Mouse (Mus musculus): ENCODE measurements around the gene Styxl1. TPM values are rescaled to one million over a fixed set of nuclear protein-coding genes. Genes with fewer than 3 reads are reported as not detected.

The Styxl1 gene
- polyA plus RNA-seq, 1 experiment from 2014 or later, result 0.31 TPM

DNA sequence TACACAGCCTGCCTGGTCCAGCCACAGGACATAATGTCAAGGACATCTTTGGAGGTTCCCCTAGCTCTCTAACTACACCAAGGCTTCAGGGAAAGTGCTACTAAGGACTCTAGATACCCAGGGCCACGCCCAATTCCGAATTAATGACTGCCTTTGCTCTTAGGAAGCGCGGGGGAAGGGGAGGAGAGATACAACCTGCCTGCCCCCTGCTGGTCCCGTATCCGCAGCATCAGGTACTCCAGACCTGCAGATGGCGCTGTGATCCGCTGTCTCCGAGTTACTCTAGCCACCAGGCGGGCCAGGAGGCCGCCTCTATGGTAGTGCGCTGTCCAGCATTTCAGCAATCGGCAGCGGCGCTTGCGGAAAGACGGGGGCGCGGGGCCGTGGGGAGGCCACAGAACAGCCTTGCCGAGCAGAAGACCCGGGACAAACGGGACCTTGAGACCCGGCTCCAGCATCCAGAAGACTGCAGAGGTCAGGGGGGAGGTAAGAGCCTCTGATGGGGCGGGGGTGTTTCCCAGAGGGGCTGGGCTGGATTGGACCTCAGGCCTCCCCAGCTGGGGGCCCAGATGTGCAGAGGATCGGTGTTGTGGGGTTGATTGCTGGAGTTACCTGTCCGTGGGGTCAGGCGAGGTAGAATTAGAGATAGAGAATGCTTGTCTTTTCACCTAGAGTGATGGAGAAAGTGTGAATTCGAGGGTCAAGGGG is 28.5 kb upstream of the Styxl1 start, which contains the start of gene Srrm3:
Gene Srrm3, plus strand, starts transcription at position 336 of the 708 bp plus-strand sequence.
- Histone ChIP-seq H3K4me1 (ENCODE audit: control insufficient read depth, insufficient read depth, low read length) (no peaks in the 10 kb centered on the region), H3K36me3 (replicated peaks; ENCODE audit: control insufficient read depth, insufficient read depth, low read depth, low read length) (no peaks in the 10 kb centered on the region), H3K27ac (replicated peaks; ENCODE audit: low read depth, low read length) (no peak within 1 kb of the TSS), H3K4me3 (ENCODE audit: low read depth, low read length) (peak within 1 kb of the TSS; percentile 5; the same call in 1 of the 2 replicates), H3K9ac (replicated peaks; ENCODE audit: low read length) (no peak within 1 kb of the TSS), H3K4me2 (ENCODE audit: low read depth, low read length) (no peak within 1 kb of the TSS), H3K27me3 (ENCODE audit: control insufficient read depth, insufficient read depth, low read length) (no peaks in the 10 kb centered on the region), H3K9me3 (replicated peaks; ENCODE audit: control insufficient read depth, low read length) (no peaks in the 10 kb centered on the region)
- ATAC-seq (replicated peaks; ENCODE audit: insufficient number of reproducible peaks, low FRiP score, low TSS enrichment, low read depth) (peak; percentile 26; the same call in 1 of the 2 replicates), DNase-seq (ENCODE audit: low spot score) (peak; percentile 92)
- WGBS, result 3% methylated on average over 29 of the region's 29 CpGs

DNA sequence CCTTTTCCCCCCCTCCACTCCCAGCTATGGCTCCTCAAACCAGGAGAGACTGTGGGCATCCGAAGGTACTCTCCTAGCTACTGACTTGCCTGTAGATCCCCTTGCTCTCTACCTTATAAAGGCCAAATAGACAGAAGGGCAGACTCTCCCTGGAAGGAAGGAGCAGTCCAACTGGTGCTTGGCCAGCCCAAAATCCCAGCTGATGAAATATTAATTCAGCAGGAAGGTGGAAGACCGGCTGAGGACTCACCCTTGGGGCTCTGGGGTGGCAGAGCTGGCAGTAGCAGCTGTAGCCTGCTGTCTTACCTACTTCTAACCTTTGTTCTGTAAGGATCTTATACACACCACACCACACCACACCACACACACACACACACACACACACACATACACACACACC is 26.6 kb upstream of the Styxl1 start:
- WGBS, result 50% methylated on average over 2 of the region's 2 CpGs
- no peak for ATAC-seq (replicated peaks; ENCODE audit: insufficient number of reproducible peaks, low FRiP score, low TSS enrichment, low read depth)
- H3K4me2 ChIP-seq (ENCODE audit: low read depth, low read length), result no peak overlapping the region
- no peak overlapping the region for H3K9ac ChIP-seq (replicated peaks; ENCODE audit: low read length)
- DNase-seq (ENCODE audit: low spot score), result no peak
- no peak overlapping the region for H3K27ac ChIP-seq (replicated peaks; ENCODE audit: low read depth, low read length)
- H3K27me3 ChIP-seq (ENCODE audit: control insufficient read depth, insufficient read depth, low read length), result no peaks in the 10 kb centered on the region
- no peaks in the 10 kb centered on the region for H3K36me3 ChIP-seq (replicated peaks; ENCODE audit: control insufficient read depth, insufficient read depth, low read depth, low read length)
- H3K4me1 ChIP-seq (ENCODE audit: control insufficient read depth, insufficient read depth, low read length), result 0 out of 2 replicates have a peak, but pooled peaks cover 3% of the 10 kb centered on the region
- H3K4me3 ChIP-seq (ENCODE audit: low read depth, low read length), result no peak overlapping the region
- H3K9me3 ChIP-seq (replicated peaks; ENCODE audit: control insufficient read depth, low read length), result no peaks in the 10 kb centered on the region

DNA sequence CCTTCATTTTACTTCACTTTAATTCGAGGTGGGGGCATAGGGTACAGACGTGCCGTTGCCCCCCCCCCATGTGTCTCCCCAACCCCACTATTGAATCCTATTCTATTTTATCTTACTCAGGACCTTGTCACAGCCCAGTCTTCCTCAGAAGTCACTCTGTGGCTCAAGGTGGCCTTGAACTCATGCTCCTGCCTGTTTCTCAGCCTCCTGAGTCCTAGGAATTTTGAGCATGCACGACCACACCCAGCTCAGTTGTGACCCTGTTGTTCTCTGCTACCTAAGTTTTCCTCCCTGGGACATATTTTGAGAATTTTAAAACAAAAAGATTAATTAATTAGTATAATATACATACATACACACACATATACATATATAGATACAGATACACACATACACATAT is 25.5 kb upstream of the Styxl1 start:
- Histone ChIP-seq H3K4me1 (ENCODE audit: control insufficient read depth, insufficient read depth, low read length) (0 out of 2 replicates have a peak, but pooled peaks cover 3% of the 10 kb centered on the region), H3K9me3 (replicated peaks; ENCODE audit: control insufficient read depth, low read length) (no peaks in the 10 kb centered on the region), H3K27me3 (ENCODE audit: control insufficient read depth, insufficient read depth, low read length) (no peaks in the 10 kb centered on the region), H3K36me3 (replicated peaks; ENCODE audit: control insufficient read depth, insufficient read depth, low read depth, low read length) (no peaks in the 10 kb centered on the region), H3K9ac (replicated peaks; ENCODE audit: low read length) (no peak overlapping the region), H3K4me3 (ENCODE audit: low read depth, low read length) (no peak overlapping the region), H3K27ac (replicated peaks; ENCODE audit: low read depth, low read length) (no peak overlapping the region), H3K4me2 (ENCODE audit: low read depth, low read length) (no peak overlapping the region)
- DNase-seq (ENCODE audit: low spot score) (no peak), ATAC-seq (replicated peaks; ENCODE audit: insufficient number of reproducible peaks, low FRiP score, low TSS enrichment, low read depth) (no peak)
- 84% methylated on average over 4 of the region's 4 CpGs for WGBS

GRCm38 (mm10) chr5:135803135-135803534 is 24.9 kb upstream of the Styxl1 start:
- H3K27me3 ChIP-seq (ENCODE audit: control insufficient read depth, insufficient read depth, low read length), result no peaks in the 10 kb centered on the region
- WGBS, result 66% methylated on average over 4 of the region's 4 CpGs
- DNase-seq (ENCODE audit: low spot score), result no peak

GRCm38 (mm10) chr5:135802641-135803040 is 24.5 kb upstream of the Styxl1 start:
- Histone ChIP-seq H3K27me3 (ENCODE audit: control insufficient read depth, insufficient read depth, low read length) (no peaks in the 10 kb centered on the region), H3K4me2 (ENCODE audit: low read depth, low read length) (no peak overlapping the region), H3K4me3 (ENCODE audit: low read depth, low read length) (no peak overlapping the region), H3K27ac (replicated peaks; ENCODE audit: low read depth, low read length) (no peak overlapping the region), H3K36me3 (replicated peaks; ENCODE audit: control insufficient read depth, insufficient read depth, low read depth, low read length) (no peaks in the 10 kb centered on the region), H3K9me3 (replicated peaks; ENCODE audit: control insufficient read depth, low read length) (no peaks in the 10 kb centered on the region), H3K4me1 (ENCODE audit: control insufficient read depth, insufficient read depth, low read length) (0 out of 2 replicates have a peak, but pooled peaks cover 3% of the 10 kb centered on the region), H3K9ac (replicated peaks; ENCODE audit: low read length) (no peak overlapping the region)
- no peak for DNase-seq (ENCODE audit: low spot score)
- 89% methylated on average over 8 of the region's 8 CpGs for WGBS
- ATAC-seq (replicated peaks; ENCODE audit: insufficient number of reproducible peaks, low FRiP score, low TSS enrichment, low read depth), result no peak

More at GRCm38 (mm10) chr5:135803135-135803534, 24.9 kb upstream of the Styxl1 start:
- no peak for ATAC-seq (replicated peaks; ENCODE audit: insufficient number of reproducible peaks, low FRiP score, low TSS enrichment, low read depth)
- Histone ChIP-seq H3K36me3 (replicated peaks; ENCODE audit: control insufficient read depth, insufficient read depth, low read depth, low read length) (no peaks in the 10 kb centered on the region), H3K4me1 (ENCODE audit: control insufficient read depth, insufficient read depth, low read length) (0 out of 2 replicates have a peak, but pooled peaks cover 3% of the 10 kb centered on the region), H3K9me3 (replicated peaks; ENCODE audit: control insufficient read depth, low read length) (no peaks in the 10 kb centered on the region), H3K27ac (replicated peaks; ENCODE audit: low read depth, low read length) (no peak overlapping the region), H3K9ac (replicated peaks; ENCODE audit: low read length) (no peak overlapping the region), H3K4me3 (ENCODE audit: low read depth, low read length) (no peak overlapping the region), H3K4me2 (ENCODE audit: low read depth, low read length) (no peak overlapping the region)

DNA sequence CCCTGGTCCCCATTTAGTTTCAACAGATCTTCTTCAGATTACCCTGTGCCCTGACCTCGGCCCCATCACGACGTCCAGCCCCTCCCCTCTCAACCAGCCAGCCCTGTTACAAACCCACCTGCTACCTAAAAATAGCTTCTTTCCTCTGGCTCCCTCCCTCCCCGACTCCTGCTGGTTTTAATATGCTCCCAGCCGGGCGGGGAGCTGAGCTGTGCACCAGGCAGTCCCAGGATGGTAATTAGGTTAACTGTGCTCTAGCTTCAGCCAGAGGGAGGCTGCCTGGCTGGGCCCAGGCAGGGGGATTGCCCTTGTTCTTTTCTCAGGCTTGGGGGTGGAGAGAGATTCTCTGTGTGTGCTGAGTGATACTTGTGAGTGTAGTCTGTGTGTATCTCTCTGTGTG is 22.7 kb upstream of the Styxl1 start:
- Histone ChIP-seq H3K27ac (replicated peaks; ENCODE audit: low read depth, low read length) (no peak overlapping the region), H3K4me1 (ENCODE audit: control insufficient read depth, insufficient read depth, low read length) (0 out of 2 replicates have a peak, but pooled peaks cover 3% of the 10 kb centered on the region), H3K36me3 (replicated peaks; ENCODE audit: control insufficient read depth, insufficient read depth, low read depth, low read length) (no peaks in the 10 kb centered on the region), H3K9ac (replicated peaks; ENCODE audit: low read length) (no peak overlapping the region; the same call in 1 of the 2 replicates), H3K4me2 (ENCODE audit: low read depth, low read length) (no peak overlapping the region), H3K4me3 (ENCODE audit: low read depth, low read length) (no peak overlapping the region), H3K27me3 (ENCODE audit: control insufficient read depth, insufficient read depth, low read length) (no peaks in the 10 kb centered on the region), H3K9me3 (replicated peaks; ENCODE audit: control insufficient read depth, low read length) (no peaks in the 10 kb centered on the region)
- peak; percentile 71 for ATAC-seq (replicated peaks; ENCODE audit: insufficient number of reproducible peaks, low FRiP score, low TSS enrichment, low read depth)
- under 1% methylated on average over 6 of the region's 6 CpGs for WGBS
- peak; percentile 78 for DNase-seq (ENCODE audit: low spot score)

DNA sequence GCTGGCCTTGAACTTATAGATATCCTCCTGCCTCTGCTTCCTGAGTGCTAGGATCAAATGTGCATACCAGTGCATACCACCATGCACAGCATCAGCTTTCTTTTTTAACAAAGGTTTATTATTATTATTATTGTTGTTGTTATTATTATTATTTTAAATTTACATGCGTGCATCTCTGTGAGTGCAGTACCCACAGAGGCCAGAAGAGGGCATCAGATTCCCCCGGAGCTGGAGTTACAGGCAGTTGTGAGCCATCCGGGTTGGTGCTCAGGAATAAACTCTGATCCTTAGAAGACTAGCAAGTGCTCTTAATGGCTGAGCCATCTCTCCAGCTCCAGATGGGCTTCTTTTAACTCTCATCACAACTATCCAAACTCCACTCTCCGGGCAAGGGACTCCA is 21.6 kb upstream of the Styxl1 start:
- Histone ChIP-seq H3K27me3 (ENCODE audit: control insufficient read depth, insufficient read depth, low read length) (no peaks in the 10 kb centered on the region), H3K4me1 (ENCODE audit: control insufficient read depth, insufficient read depth, low read length) (0 out of 2 replicates have a peak, but pooled peaks cover 3% of the 10 kb centered on the region), H3K4me2 (ENCODE audit: low read depth, low read length) (no peak overlapping the region), H3K27ac (replicated peaks; ENCODE audit: low read depth, low read length) (no peak overlapping the region), H3K9me3 (replicated peaks; ENCODE audit: control insufficient read depth, low read length) (no peaks in the 10 kb centered on the region), H3K9ac (replicated peaks; ENCODE audit: low read length) (no peak overlapping the region), H3K4me3 (ENCODE audit: low read depth, low read length) (no peak overlapping the region), H3K36me3 (replicated peaks; ENCODE audit: control insufficient read depth, insufficient read depth, low read depth, low read length) (no peaks in the 10 kb centered on the region)
- DNase-seq (ENCODE audit: low spot score) (peak; percentile 35), ATAC-seq (replicated peaks; ENCODE audit: insufficient number of reproducible peaks, low FRiP score, low TSS enrichment, low read depth) (no peak)
- 40% methylated on average over 4 of the region's 4 CpGs for WGBS

DNA sequence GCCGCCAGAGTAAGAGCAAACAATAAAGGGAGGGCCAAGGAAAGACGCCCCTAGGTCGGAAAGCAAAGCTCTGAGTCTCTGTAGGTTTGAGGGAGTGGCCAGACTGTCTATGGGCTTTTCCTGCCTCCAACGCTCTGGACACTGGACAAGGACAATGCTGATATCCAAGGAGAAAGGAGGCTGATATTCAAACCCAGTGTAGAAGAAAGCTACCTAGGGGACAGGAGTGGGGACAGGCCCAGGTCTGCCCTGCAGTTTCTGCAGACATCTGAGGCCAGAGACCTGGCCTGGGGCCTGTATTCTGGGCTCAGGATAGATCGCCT is 16.6 kb upstream of the Styxl1 start:
- ATAC-seq (replicated peaks; ENCODE audit: insufficient number of reproducible peaks, low FRiP score, low TSS enrichment, low read depth) (0 out of 2 replicates have a peak, but pooled peaks have one; percentile 20), DNase-seq (ENCODE audit: low spot score) (no peak)
- H3K4me3 ChIP-seq (ENCODE audit: low read depth, low read length), result no peak overlapping the region
- peak overlapping the region; percentile 37 for H3K4me2 ChIP-seq (ENCODE audit: low read depth, low read length)
- H3K9me3 ChIP-seq (replicated peaks; ENCODE audit: control insufficient read depth, low read length), result no peaks in the 10 kb centered on the region
- no peaks in the 10 kb centered on the region for H3K4me1 ChIP-seq (ENCODE audit: control insufficient read depth, insufficient read depth, low read length)
- H3K36me3 ChIP-seq (replicated peaks; ENCODE audit: control insufficient read depth, insufficient read depth, low read depth, low read length), result peaks cover 2% of the 10 kb centered on the region
- no peak overlapping the region for H3K27ac ChIP-seq (replicated peaks; ENCODE audit: low read depth, low read length)
- 6% methylated on average over 5 of the region's 5 CpGs for WGBS
- H3K9ac ChIP-seq (replicated peaks; ENCODE audit: low read length), result no peak overlapping the region
- no peaks in the 10 kb centered on the region for H3K27me3 ChIP-seq (ENCODE audit: control insufficient read depth, insufficient read depth, low read length)

All from embryonic facial prominence, embryonic 11.5 days (tissue).